Mouse (Mus musculus) small intestine, adult 2 months (tissue): ENCODE measurements around the gene Urb1.

Source experiments
- CTCF ChIP-seq: fragments of 200-500 bp; IDR thresholded peaks from 2 replicates; pipeline ENCODE4 v1.5.1; 2012; ENCODE audit warnings: low read depth, mild to moderate bottlenecking, control low read depth, inconsistent platforms, low read length, moderate library complexity, mixed read lengths; ENCODE audit not compliant: insufficient replicate concordance, insufficient read length; ENCODE audit errors: extremely low read depth
- POLR2A ChIP-seq: fragments of 200-500 bp; IDR thresholded peaks from 2 replicates; pipeline ENCODE4 v1.6.1; 2012; ENCODE audit warnings: low read depth, mild to moderate bottlenecking, control low read depth, inconsistent platforms, low read length, moderate library complexity

- no peak for TF ChIP-seq CTCF
- no peak for TF ChIP-seq POLR2A
These were observed 46.5 kb upstream of the Urb1 start for GRCm38 (mm10) chr16:90856552-90857200.
